Mouse (Mus musculus) bone marrow, adult 2 months (tissue): ENCODE data around the gene Gpalpp1.

Experiments
- CTCF ChIP-seq: fragments of 200-500 bp; IDR thresholded peaks from 2 replicates; pipeline ENCODE4 v1.5.1; 2011; ENCODE audit warnings: low read length, control low read depth; ENCODE audit not compliant: control insufficient read depth, insufficient read depth
- POLR2A ChIP-seq: fragments of 200-500 bp; IDR thresholded peaks from 2 replicates; pipeline ENCODE4 v1.6.1; 2011; ENCODE audit warnings: low read depth, mild to moderate bottlenecking, control low read depth, low read length, borderline replicate concordance; ENCODE audit not compliant: control insufficient read depth

DNA sequence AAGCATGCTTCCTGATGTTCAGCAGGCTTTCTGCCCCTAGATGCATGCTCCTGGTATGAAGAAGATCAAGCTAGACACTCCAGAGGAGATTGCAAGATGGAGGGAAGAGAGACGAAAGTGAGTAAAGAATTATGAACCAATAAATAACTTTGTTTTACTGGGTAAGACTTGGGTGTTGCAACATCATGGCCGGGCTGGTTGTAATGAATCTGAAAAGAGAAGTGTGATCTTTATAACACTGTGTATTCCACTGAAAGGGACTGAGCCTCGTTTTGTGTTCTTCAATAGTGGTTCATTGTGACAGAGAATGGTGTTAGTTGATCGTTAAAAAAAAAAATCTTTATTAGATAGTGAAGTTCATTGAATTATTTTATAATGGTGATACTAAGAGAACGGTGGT is 5.2 kb upstream of the Gpalpp1 start:
- no peak for TF ChIP-seq POLR2A
- no peak for TF ChIP-seq CTCF
